Mouse (Mus musculus) v-Abl transformed pro-B cells (cell line): ENCODE results near the gene Ly6f.

ENCODE experiments used
- in situ Hi-C, 2 experiments: fragments of 400-800 bp; cut with MboI; formaldehyde crosslinking; loops; one replicate each; pipeline ENCODE4 v1.15.1; 2025; ENCODE audit not compliant: unreplicated experiment in 2 of 2

Ly6f gene

GRCm38 (mm10) chr15:75314421-75314820 lies 46.2 kb downstream of the Ly6f start:
- in situ Hi-C loops = loop anchor here in 1 of 2 experiments (25.0 kb wide), 1 partner anchor 348 kb away; no protein-coding TSS in a partner anchor

GRCm38 (mm10) chr15:75317255-75317654 lies 49.0 kb downstream of the Ly6f start:
- in situ Hi-C loops = loop anchor here in 1 of 2 experiments (25.0 kb wide), 1 partner anchor 345 kb away; no protein-coding TSS in a partner anchor

GRCm38 (mm10) chr15:75318584-75318983 lies 50.4 kb downstream of the Ly6f start:
- in situ Hi-C loops = loop anchor here in 1 of 2 experiments (25.0 kb wide), 1 partner anchor 344 kb away; no protein-coding TSS in a partner anchor

- in situ Hi-C loops = loop anchor here in 1 of 2 experiments (25.0 kb wide), 1 partner anchor 342 kb away; no protein-coding TSS in a partner anchor
These were observed 51.9 kb downstream of the Ly6f start for GRCm38 (mm10) chr15:75320104-75320503.
